Mouse (Mus musculus): Measurements from ENCODE around the gene Gipc2. TPM values are rescaled to one million over a fixed set of nuclear protein-coding genes. Genes with fewer than 3 reads are reported as not detected.

The Gipc2 gene
- polyA plus RNA-seq, 1 experiment from 2014 or later, result 1.5 TPM

GRCm38 (mm10) chr3:152160607-152161006, 5.4 kb downstream of the Gipc2 start:
- H3K4me3 ChIP-seq (ENCODE audit: low read depth, low read length), result no peak overlapping the region
- ATAC-seq (ENCODE audit: low FRiP score) (no peak), DNase-seq (ENCODE audit: low spot score, missing footprints) (no peak)
- H3K36me3 ChIP-seq (ENCODE audit: control insufficient read depth, insufficient read depth, low read length), result no peaks in the 10 kb centered on the region
- H3K27me3 ChIP-seq (ENCODE audit: control insufficient read depth, insufficient read depth, low read length), result peaks cover 7% of the 10 kb centered on the region
- H3K4me2 ChIP-seq, result no peak overlapping the region
- H3K9ac ChIP-seq (ENCODE audit: low read length), result no peak overlapping the region
- no peak overlapping the region for H3K27ac ChIP-seq (ENCODE audit: low read depth, low read length)
- WGBS, result 73% methylated on average over 4 of the region's 4 CpGs
- H3K4me1 ChIP-seq (ENCODE audit: control insufficient read depth, insufficient read depth, low read length), result peaks cover under 1% of the 10 kb centered on the region
- H3K9me3 ChIP-seq (ENCODE audit: control insufficient read depth, low read length), result no peaks in the 10 kb centered on the region

- 0 out of 2 replicates have a peak, but pooled peaks have one; percentile 31 for ATAC-seq (ENCODE audit: low FRiP score)
Observed at GRCm38 (mm10) chr3:152159321-152159720, 6.7 kb downstream of the Gipc2 start.

GRCm38 (mm10) chr3:152158344-152159291, 7.4 kb downstream of the Gipc2 start:
- WGBS, result 73% methylated on average over 10 of the region's 10 CpGs
- Histone ChIP-seq H3K27me3 (ENCODE audit: control insufficient read depth, insufficient read depth, low read length) (no peaks in the 10 kb centered on the region), H3K4me1 (ENCODE audit: control insufficient read depth, insufficient read depth, low read length) (no peaks in the 10 kb centered on the region), H3K36me3 (ENCODE audit: control insufficient read depth, insufficient read depth, low read length) (no peaks in the 10 kb centered on the region), H3K4me3 (ENCODE audit: low read depth, low read length) (no peak overlapping the region), H3K9me3 (ENCODE audit: control insufficient read depth, low read length) (no peaks in the 10 kb centered on the region), H3K27ac (ENCODE audit: low read depth, low read length) (no peak overlapping the region), H3K9ac (ENCODE audit: low read length) (no peak overlapping the region), H3K4me2 (no peak overlapping the region)
- ATAC-seq (ENCODE audit: low FRiP score) (peak; percentile 68; the same call in 1 of the 2 replicates), DNase-seq (ENCODE audit: low spot score, missing footprints) (no peak)

More at GRCm38 (mm10) chr3:152159321-152159720, 6.7 kb downstream of the Gipc2 start:
- no peak overlapping the region for H3K27ac ChIP-seq (ENCODE audit: low read depth, low read length)
- no peaks in the 10 kb centered on the region for H3K9me3 ChIP-seq (ENCODE audit: control insufficient read depth, low read length)
- H3K4me2 ChIP-seq, result no peak overlapping the region
- no peaks in the 10 kb centered on the region for H3K36me3 ChIP-seq (ENCODE audit: control insufficient read depth, insufficient read depth, low read length)
- H3K4me3 ChIP-seq (ENCODE audit: low read depth, low read length), result no peak overlapping the region
- no peak overlapping the region for H3K9ac ChIP-seq (ENCODE audit: low read length)
- DNase-seq (ENCODE audit: low spot score, missing footprints), result no peak
- H3K27me3 ChIP-seq (ENCODE audit: control insufficient read depth, insufficient read depth, low read length), result no peaks in the 10 kb centered on the region
- H3K4me1 ChIP-seq (ENCODE audit: control insufficient read depth, insufficient read depth, low read length), result no peaks in the 10 kb centered on the region

- H3K27me3 ChIP-seq (ENCODE audit: control insufficient read depth, insufficient read depth, low read length), result no peaks in the 10 kb centered on the region
- H3K36me3 ChIP-seq (ENCODE audit: control insufficient read depth, insufficient read depth, low read length), result no peaks in the 10 kb centered on the region
- H3K4me2 ChIP-seq, result no peak overlapping the region
- no peak for DNase-seq (ENCODE audit: low spot score, missing footprints)
- H3K9ac ChIP-seq (ENCODE audit: low read length), result no peak overlapping the region
- no peaks in the 10 kb centered on the region for H3K4me1 ChIP-seq (ENCODE audit: control insufficient read depth, insufficient read depth, low read length)
- H3K27ac ChIP-seq (ENCODE audit: low read depth, low read length), result no peak overlapping the region
- H3K9me3 ChIP-seq (ENCODE audit: control insufficient read depth, low read length), result no peaks in the 10 kb centered on the region
- H3K4me3 ChIP-seq (ENCODE audit: low read depth, low read length), result no peak overlapping the region
- 57% methylated on average over 23 of the region's 23 CpGs for WGBS
- ATAC-seq (ENCODE audit: low FRiP score), result no peak
Observed at GRCm38 (mm10) chr3:152156816-152157496, 9.1 kb downstream of the Gipc2 start.

- no peak overlapping the region for H3K27ac ChIP-seq (ENCODE audit: low read depth, low read length)
- no peaks in the 10 kb centered on the region for H3K9me3 ChIP-seq (ENCODE audit: control insufficient read depth, low read length)
- 59% methylated on average over 11 of the region's 11 CpGs for WGBS
- no peaks in the 10 kb centered on the region for H3K4me1 ChIP-seq (ENCODE audit: control insufficient read depth, insufficient read depth, low read length)
- no peak overlapping the region for H3K9ac ChIP-seq (ENCODE audit: low read length)
- no peak overlapping the region for H3K4me3 ChIP-seq (ENCODE audit: low read depth, low read length)
- H3K4me2 ChIP-seq, result no peak overlapping the region
- ATAC-seq (ENCODE audit: low FRiP score), result no peak
- H3K36me3 ChIP-seq (ENCODE audit: control insufficient read depth, insufficient read depth, low read length), result no peaks in the 10 kb centered on the region
- H3K27me3 ChIP-seq (ENCODE audit: control insufficient read depth, insufficient read depth, low read length), result no peaks in the 10 kb centered on the region
- no peak for DNase-seq (ENCODE audit: low spot score, missing footprints)
Observed at GRCm38 (mm10) chr3:152155296-152155948, 10.6 kb downstream of the Gipc2 start.

GRCm38 (mm10) chr3:152154095-152154494, 11.9 kb downstream of the Gipc2 start:
- no peaks in the 10 kb centered on the region for H3K4me1 ChIP-seq (ENCODE audit: control insufficient read depth, insufficient read depth, low read length)
- no peak for DNase-seq (ENCODE audit: low spot score, missing footprints)
- no peaks in the 10 kb centered on the region for H3K27me3 ChIP-seq (ENCODE audit: control insufficient read depth, insufficient read depth, low read length)
- H3K27ac ChIP-seq (ENCODE audit: low read depth, low read length), result no peak overlapping the region
- H3K4me2 ChIP-seq, result no peak overlapping the region
- 93% methylated on average over 5 of the region's 5 CpGs for WGBS
- ATAC-seq (ENCODE audit: low FRiP score), result no peak
- H3K9ac ChIP-seq (ENCODE audit: low read length), result no peak overlapping the region
- no peak overlapping the region for H3K4me3 ChIP-seq (ENCODE audit: low read depth, low read length)
- no peaks in the 10 kb centered on the region for H3K36me3 ChIP-seq (ENCODE audit: control insufficient read depth, insufficient read depth, low read length)
- H3K9me3 ChIP-seq (ENCODE audit: control insufficient read depth, low read length), result no peaks in the 10 kb centered on the region

- no peak overlapping the region for H3K9ac ChIP-seq (ENCODE audit: low read length)
- no peak overlapping the region for H3K4me3 ChIP-seq (ENCODE audit: low read depth, low read length)
- no peaks in the 10 kb centered on the region for H3K9me3 ChIP-seq (ENCODE audit: control insufficient read depth, low read length)
- DNase-seq (ENCODE audit: low spot score, missing footprints) (no peak), ATAC-seq (ENCODE audit: low FRiP score) (peak; percentile 34; the same call in 1 of the 2 replicates)
- H3K27ac ChIP-seq (ENCODE audit: low read depth, low read length), result no peak overlapping the region
- no peaks in the 10 kb centered on the region for H3K36me3 ChIP-seq (ENCODE audit: control insufficient read depth, insufficient read depth, low read length)
- H3K27me3 ChIP-seq (ENCODE audit: control insufficient read depth, insufficient read depth, low read length), result no peaks in the 10 kb centered on the region
- 91% methylated on average over 2 of the region's 2 CpGs for WGBS
- H3K4me1 ChIP-seq (ENCODE audit: control insufficient read depth, insufficient read depth, low read length), result no peaks in the 10 kb centered on the region
- H3K4me2 ChIP-seq, result no peak overlapping the region
Observed at GRCm38 (mm10) chr3:152153152-152153551, 12.9 kb downstream of the Gipc2 start.

- H3K27me3 ChIP-seq (ENCODE audit: control insufficient read depth, insufficient read depth, low read length), result no peaks in the 10 kb centered on the region
- no peak overlapping the region for H3K4me3 ChIP-seq (ENCODE audit: low read depth, low read length)
- no peak overlapping the region for H3K9ac ChIP-seq (ENCODE audit: low read length)
- no peak overlapping the region for H3K4me2 ChIP-seq
- DNase-seq (ENCODE audit: low spot score, missing footprints) (no peak), ATAC-seq (ENCODE audit: low FRiP score) (no peak)
- no peaks in the 10 kb centered on the region for H3K4me1 ChIP-seq (ENCODE audit: control insufficient read depth, insufficient read depth, low read length)
- 90% methylated on average over 1 of the region's 1 CpGs for WGBS
- H3K9me3 ChIP-seq (ENCODE audit: control insufficient read depth, low read length), result no peaks in the 10 kb centered on the region
- no peaks in the 10 kb centered on the region for H3K36me3 ChIP-seq (ENCODE audit: control insufficient read depth, insufficient read depth, low read length)
- no peak overlapping the region for H3K27ac ChIP-seq (ENCODE audit: low read depth, low read length)
Observed at GRCm38 (mm10) chr3:152152483-152152804, 13.6 kb downstream of the Gipc2 start.
